Mouse (Mus musculus): ENCODE measurements at regions not wholly inside any gene's neighbourhood (a gene's known extent, or its start where the extent isn't known, plus 50 kb on each side); places are given as distances from the start of the nearest gene placed in this dataset.

GRCm38 (mm10) chr10:117480456-117480850, 100.6 kb upstream of the Cpsf6 start:
- no peak for TF ChIP-seq CTCF (IDR thresholded peaks at IDR 0.05; ENCODE audit: low read depth)
- no peak for TF ChIP-seq EP300 (IDR thresholded peaks at IDR 0.05; ENCODE audit: low read depth)
